Mouse (Mus musculus) megakaryocyte, embryonic 14.5 days (primary cell): ENCODE measurements around the gene Rhobtb3.

Source experiments
- FLI1 ChIP-seq: IDR thresholded peaks from 2 replicates; pipeline ENCODE4 v1.6.1; 2012; ENCODE audit warnings: low read length, inconsistent platforms, mixed read lengths
- GATA1 ChIP-seq: IDR thresholded peaks from 3 replicates; pipeline ENCODE4 v1.6.1; 2012; ENCODE audit warnings: mixed read lengths, low read length, inconsistent platforms, borderline replicate concordance

DNA sequence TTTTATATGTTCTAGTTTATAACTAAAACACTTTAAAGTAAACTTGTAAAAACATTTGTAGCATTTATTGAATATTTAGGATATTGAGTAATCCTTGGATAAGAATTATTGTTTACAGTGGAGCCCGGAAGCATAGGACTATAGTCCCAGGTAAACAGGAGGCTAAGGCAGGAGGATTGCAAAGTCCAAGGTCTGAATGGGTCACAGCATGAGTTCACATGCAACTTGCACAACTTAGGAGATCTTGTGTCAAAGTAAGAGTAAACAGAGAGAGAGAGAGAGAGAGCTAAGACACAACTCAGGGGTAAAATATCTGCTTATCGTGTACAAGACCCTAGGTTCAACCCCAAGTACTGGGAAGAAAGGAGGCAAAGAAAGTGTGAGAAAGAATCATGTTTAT is 32.9 kb upstream of the Rhobtb3 start:
- no peak for TF ChIP-seq GATA1
- TF ChIP-seq FLI1, result no peak
